Mouse (Mus musculus) E14TG2a.4 (cell line): ENCODE results near the gene Osbpl3.

Experiments
- CTCF ChIP-seq: conservative IDR thresholded peaks from 2 replicates; pipeline ENCODE4 v1.5.1; 2014; ENCODE audit warnings: low read length
- NANOG ChIP-seq: IDR thresholded peaks from 2 replicates; pipeline ENCODE4 v1.6.1; 2014; ENCODE audit warnings: borderline replicate concordance, low read length, mixed read lengths
- POU5F1 ChIP-seq: IDR thresholded peaks from 2 replicates; pipeline ENCODE4 v1.6.1; 2014; ENCODE audit warnings: low read length, borderline replicate concordance

DNA sequence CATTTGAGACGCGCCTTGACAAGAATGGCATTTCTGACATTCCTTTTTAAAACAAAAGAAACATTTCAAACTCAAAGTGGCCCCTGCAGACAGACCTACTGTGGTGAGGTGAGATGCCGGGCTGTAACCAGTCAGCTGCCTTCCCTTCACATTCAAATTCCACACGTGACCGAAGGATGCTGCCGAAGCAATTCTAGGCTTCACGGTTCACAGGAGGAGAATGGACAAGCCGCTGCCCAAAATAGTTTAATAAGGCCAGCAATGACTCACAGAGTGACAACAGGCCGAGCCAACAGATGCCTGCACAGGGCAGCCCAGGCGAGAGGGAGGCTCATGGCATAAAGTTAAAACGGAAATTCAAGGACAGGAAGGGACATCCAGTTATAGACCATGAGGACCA lies 51.3 kb downstream of the Osbpl3 start:
- no peak for TF ChIP-seq CTCF
- no peak for TF ChIP-seq NANOG
- no peak for TF ChIP-seq POU5F1
